Mouse (Mus musculus): Measurements from ENCODE around the gene Tm6sf1. TPM values are rescaled to one million over a fixed set of nuclear protein-coding genes. Genes with fewer than 3 reads are reported as not detected.
A peak's percentile ranks its signal among the peaks of the same experiment; 100 is the strongest.

Gene Tm6sf1
- 12.1 and 12.5 TPM in 2 replicates for polyA plus RNA-seq (2014; fragmentation: Nextera tagmentation; extraction: Ambion mirVana)

GRCm38 (mm10) chr7:81858968-81859721 lies at the start of gene Tm6sf1:
TSS of gene Tm6sf1 (plus strand) at chr7:81859001.
- Histone ChIP-seq H3K9me3 (ENCODE audit: control insufficient read depth, low read length) (no peaks in the 10 kb centered on the region), H3K4me3 (ENCODE audit: low read depth, low read length) (peak within 1 kb of the TSS; percentile 65), H3K4me2 (peak within 1 kb of the TSS; percentile 96), H3K36me3 (ENCODE audit: control insufficient read depth, insufficient read depth, low read length) (no peaks in the 10 kb centered on the region), H3K27me3 (replicated peaks; ENCODE audit: control insufficient read depth, insufficient read depth, low read length) (peaks cover 54% of the 10 kb centered on the region), H3K4me1 (replicated peaks; ENCODE audit: control insufficient read depth, insufficient read depth, low read length) (peaks cover 13% of the 10 kb centered on the region), H3K9ac (ENCODE audit: low read depth, low read length) (peak within 1 kb of the TSS; percentile 64), H3K27ac (ENCODE audit: low read depth, low read length) (peak within 1 kb of the TSS; percentile 43)
- peak; percentile 62 for DNase-seq (ENCODE audit: low spot score)
- ATAC-seq (replicated peaks; ENCODE audit: low FRiP score): peak; percentile 28; the same call in 1 of the 2 replicates
- 1% methylated on average over 64 of the region's 64 CpGs for WGBS

GRCm38 (mm10) chr7:81824906-81825305 lies 33.9 kb upstream of the Tm6sf1 start:
- DNase-seq (ENCODE audit: low spot score): no peak
- Histone ChIP-seq H3K4me3 (ENCODE audit: low read depth, low read length) (no peak overlapping the region), H3K36me3 (ENCODE audit: control insufficient read depth, insufficient read depth, low read length) (no peaks in the 10 kb centered on the region), H3K4me2 (no peak overlapping the region), H3K4me1 (replicated peaks; ENCODE audit: control insufficient read depth, insufficient read depth, low read length) (peaks cover 26% of the 10 kb centered on the region), H3K27ac (ENCODE audit: low read depth, low read length) (no peak overlapping the region), H3K9me3 (ENCODE audit: control insufficient read depth, low read length) (no peaks in the 10 kb centered on the region), H3K9ac (ENCODE audit: low read depth, low read length) (no peak overlapping the region), H3K27me3 (replicated peaks; ENCODE audit: control insufficient read depth, insufficient read depth, low read length) (no peaks in the 10 kb centered on the region)
- ATAC-seq (replicated peaks; ENCODE audit: low FRiP score): no peak
- WGBS: 67% methylated on average over 3 of the region's 3 CpGs

GRCm38 (mm10) chr7:81825381-81825780 lies 33.4 kb upstream of the Tm6sf1 start:
- peaks cover 26% of the 10 kb centered on the region for H3K4me1 ChIP-seq (replicated peaks; ENCODE audit: control insufficient read depth, insufficient read depth, low read length)
- no peaks in the 10 kb centered on the region for H3K36me3 ChIP-seq (ENCODE audit: control insufficient read depth, insufficient read depth, low read length)
- H3K4me3 ChIP-seq (ENCODE audit: low read depth, low read length): no peak overlapping the region
- H3K4me2 ChIP-seq: no peak overlapping the region
- H3K27me3 ChIP-seq (replicated peaks; ENCODE audit: control insufficient read depth, insufficient read depth, low read length): no peaks in the 10 kb centered on the region
- 69% methylated on average over 3 of the region's 3 CpGs for WGBS
- DNase-seq (ENCODE audit: low spot score): no peak
- H3K9me3 ChIP-seq (ENCODE audit: control insufficient read depth, low read length): no peaks in the 10 kb centered on the region
- ATAC-seq (replicated peaks; ENCODE audit: low FRiP score): no peak
- no peak overlapping the region for H3K9ac ChIP-seq (ENCODE audit: low read depth, low read length)
- no peak overlapping the region for H3K27ac ChIP-seq (ENCODE audit: low read depth, low read length)

GRCm38 (mm10) chr7:81827806-81828667 lies 30.8 kb upstream of the Tm6sf1 start:
- ATAC-seq (replicated peaks; ENCODE audit: low FRiP score) (no peak), DNase-seq (ENCODE audit: low spot score) (no peak)
- Histone ChIP-seq H3K9ac (ENCODE audit: low read depth, low read length) (peak overlapping the region; percentile 89), H3K27ac (ENCODE audit: low read depth, low read length) (peak overlapping the region; percentile 88), H3K36me3 (ENCODE audit: control insufficient read depth, insufficient read depth, low read length) (no peaks in the 10 kb centered on the region), H3K27me3 (replicated peaks; ENCODE audit: control insufficient read depth, insufficient read depth, low read length) (no peaks in the 10 kb centered on the region), H3K4me2 (peak overlapping the region; percentile 94), H3K4me3 (ENCODE audit: low read depth, low read length) (peak overlapping the region; percentile 88), H3K9me3 (ENCODE audit: control insufficient read depth, low read length) (no peaks in the 10 kb centered on the region), H3K4me1 (replicated peaks; ENCODE audit: control insufficient read depth, insufficient read depth, low read length) (peaks cover 26% of the 10 kb centered on the region)
- 23% methylated on average over 17 of the region's 17 CpGs for WGBS

- DNase-seq (ENCODE audit: low spot score) (peak; percentile 68), ATAC-seq (replicated peaks; ENCODE audit: low FRiP score) (peak; percentile 56)
- peaks cover 26% of the 10 kb centered on the region for H3K4me1 ChIP-seq (replicated peaks; ENCODE audit: control insufficient read depth, insufficient read depth, low read length)
- H3K9ac ChIP-seq (ENCODE audit: low read depth, low read length): peak overlapping the region; percentile 89
- H3K27me3 ChIP-seq (replicated peaks; ENCODE audit: control insufficient read depth, insufficient read depth, low read length): no peaks in the 10 kb centered on the region
- H3K27ac ChIP-seq (ENCODE audit: low read depth, low read length): peak overlapping the region; percentile 88
- WGBS: under 1% methylated on average over 90 of the region's 91 CpGs
- no peaks in the 10 kb centered on the region for H3K9me3 ChIP-seq (ENCODE audit: control insufficient read depth, low read length)
- no peaks in the 10 kb centered on the region for H3K36me3 ChIP-seq (ENCODE audit: control insufficient read depth, insufficient read depth, low read length)
- peak overlapping the region; percentile 88 for H3K4me3 ChIP-seq (ENCODE audit: low read depth, low read length)
- peak overlapping the region; percentile 94 for H3K4me2 ChIP-seq
Observed at GRCm38 (mm10) chr7:81828681-81829378, 30.0 kb upstream of the Tm6sf1 start.

- under 1% methylated on average over 53 of the region's 58 CpGs for WGBS
- Histone ChIP-seq H3K36me3 (ENCODE audit: control insufficient read depth, insufficient read depth, low read length) (no peaks in the 10 kb centered on the region), H3K4me3 (ENCODE audit: low read depth, low read length) (peak within 1 kb of the TSS; percentile 88), H3K4me2 (peak within 1 kb of the TSS; percentile 94), H3K27ac (ENCODE audit: low read depth, low read length) (peak within 1 kb of the TSS; percentile 88), H3K9ac (ENCODE audit: low read depth, low read length) (peak within 1 kb of the TSS; percentile 89), H3K9me3 (ENCODE audit: control insufficient read depth, low read length) (no peaks in the 10 kb centered on the region), H3K4me1 (replicated peaks; ENCODE audit: control insufficient read depth, insufficient read depth, low read length) (peaks cover 26% of the 10 kb centered on the region), H3K27me3 (replicated peaks; ENCODE audit: control insufficient read depth, insufficient read depth, low read length) (no peaks in the 10 kb centered on the region)
- DNase-seq (ENCODE audit: low spot score) (peak; percentile 83), ATAC-seq (replicated peaks; ENCODE audit: low FRiP score) (peak; percentile 86)
Observed at GRCm38 (mm10) chr7:81829379-81829894, 29.4 kb upstream of the Tm6sf1 start, which contains the start of gene Btbd1. TSS of gene Btbd1 (minus strand) at chr7:81829431.

GRCm38 (mm10) chr7:81834847-81835246 lies 24.0 kb upstream of the Tm6sf1 start:
- no peak overlapping the region for H3K27ac ChIP-seq (ENCODE audit: low read depth, low read length)
- ATAC-seq (replicated peaks; ENCODE audit: low FRiP score): no peak

GRCm38 (mm10) chr7:81835430-81835829 lies 23.4 kb upstream of the Tm6sf1 start:
- Histone ChIP-seq H3K36me3 (ENCODE audit: control insufficient read depth, insufficient read depth, low read length) (no peaks in the 10 kb centered on the region), H3K4me2 (no peak overlapping the region), H3K4me3 (ENCODE audit: low read depth, low read length) (no peak overlapping the region), H3K27ac (ENCODE audit: low read depth, low read length) (no peak overlapping the region), H3K27me3 (replicated peaks; ENCODE audit: control insufficient read depth, insufficient read depth, low read length) (no peaks in the 10 kb centered on the region), H3K4me1 (replicated peaks; ENCODE audit: control insufficient read depth, insufficient read depth, low read length) (no peaks in the 10 kb centered on the region), H3K9ac (ENCODE audit: low read depth, low read length) (no peak overlapping the region), H3K9me3 (ENCODE audit: control insufficient read depth, low read length) (no peaks in the 10 kb centered on the region)
- 84% methylated on average over 5 of the region's 5 CpGs for WGBS
- ATAC-seq (replicated peaks; ENCODE audit: low FRiP score): no peak
- no peak for DNase-seq (ENCODE audit: low spot score)

More at GRCm38 (mm10) chr7:81834847-81835246, 24.0 kb upstream of the Tm6sf1 start:
- H3K9ac ChIP-seq (ENCODE audit: low read depth, low read length): no peak overlapping the region
- no peaks in the 10 kb centered on the region for H3K27me3 ChIP-seq (replicated peaks; ENCODE audit: control insufficient read depth, insufficient read depth, low read length)
- no peak for DNase-seq (ENCODE audit: low spot score)
- no peaks in the 10 kb centered on the region for H3K36me3 ChIP-seq (ENCODE audit: control insufficient read depth, insufficient read depth, low read length)
- no peak overlapping the region for H3K4me3 ChIP-seq (ENCODE audit: low read depth, low read length)
- H3K4me1 ChIP-seq (replicated peaks; ENCODE audit: control insufficient read depth, insufficient read depth, low read length): no peaks in the 10 kb centered on the region
- H3K4me2 ChIP-seq: no peak overlapping the region
- no peaks in the 10 kb centered on the region for H3K9me3 ChIP-seq (ENCODE audit: control insufficient read depth, low read length)

Measured in liver, embryonic 11.5 days (tissue).